Mouse (Mus musculus) liver, embryonic 11.5 days (tissue): ENCODE data around the gene Naaladl1. TPM values are rescaled to one million over a fixed set of nuclear protein-coding genes. Genes with fewer than 3 reads are reported as not detected.

Experiments used
- ATAC-seq: fragments of 200-750 bp; cut with Nextera tagmentation; replicated peaks from 2 replicates; pipeline ENCODE4 v1.8.0; 2017; ENCODE audit warnings: moderate number of reproducible peaks, mild to moderate bottlenecking, moderate TSS enrichment, moderate library complexity; ENCODE audit not compliant: low FRiP score
- DNase-seq: peaks from one replicate; pipeline ENCODE4 v3.0.0-alpha.2; 2017; ENCODE audit warnings: low spot score
- H3K27ac ChIP-seq: fragments of 300-500 bp; sonication (generic); 2 replicates; pipeline ENCODE4 v1.5.1; 2014; ENCODE audit warnings: mild to moderate bottlenecking, low read depth, low read length, control low read depth
- H3K27me3 ChIP-seq: fragments of 300-500 bp; sonication (generic); replicated peaks from 2 replicates; pipeline ENCODE4 v1.6.1; 2014; ENCODE audit warnings: low read length, mixed read lengths; ENCODE audit not compliant: control insufficient read depth, insufficient read depth
- H3K36me3 ChIP-seq: fragments of 300-500 bp; sonication (generic); 2 replicates; pipeline ENCODE4 v1.6.1; 2014; ENCODE audit warnings: mild to moderate bottlenecking, low read length, moderate library complexity, mixed read lengths; ENCODE audit not compliant: control insufficient read depth, insufficient read depth
- H3K4me1 ChIP-seq: fragments of 300-500 bp; sonication (generic); replicated peaks from 2 replicates; pipeline ENCODE4 v1.6.1; 2014; ENCODE audit warnings: low read length, mixed read lengths; ENCODE audit not compliant: control insufficient read depth, insufficient read depth
- H3K4me2 ChIP-seq: fragments of 300-500 bp; sonication (generic); 2 replicates; pipeline ENCODE4 v1.6.1; 2014; ENCODE audit warnings: mild to moderate bottlenecking, control low read depth, moderate library complexity
- H3K4me3 ChIP-seq: fragments of 300-500 bp; sonication (generic); 2 replicates; pipeline ENCODE4 v1.5.1; 2014; ENCODE audit warnings: low read depth, low read length, control low read depth
- H3K9ac ChIP-seq: fragments of 300-500 bp; sonication (generic); 2 replicates; pipeline ENCODE4 v1.6.1; 2014; ENCODE audit warnings: low read depth, low read length, control low read depth
- H3K9me3 ChIP-seq: fragments of 300-500 bp; sonication (generic); 2 replicates; pipeline ENCODE4 v1.6.1; 2016; ENCODE audit warnings: low read length, inconsistent platforms, mixed read lengths; ENCODE audit not compliant: control insufficient read depth
- WGBS: fragments of 180-500 bp; shearing (Covaris S2); extraction: QIAGEN DNeasy Blood & Tissue Kit; methylation state at CpG from one replicate; pipeline ENCODE4 v1.1.7; 2014; 5-methylcytosine and 5-hydroxymethylcytosine counted together
- polyA plus RNA-seq: library from polyadenylated mRNA; unstranded; fragments of >200 nt; fragmentation: Nextera tagmentation; extraction: Ambion mirVana; gene quantifications from 2 replicates; pipeline ENCODE4 v1.2.1, GENCODE M21; 2014

The Naaladl1 gene
- polyA plus RNA-seq: 2.0 and 2.4 TPM in 2 replicates

- WGBS: 83% methylated on average over 7 of the region's 7 CpGs
- no peaks in the 10 kb centered on the region for H3K9me3 ChIP-seq
- peak within 1 kb of the TSS; percentile 26; the same call in 1 of the 2 replicates for H3K4me2 ChIP-seq
- DNase-seq (no peak), ATAC-seq (no peak)
- H3K27me3 ChIP-seq: no peaks in the 10 kb centered on the region
- H3K27ac ChIP-seq: no peak within 1 kb of the TSS; the same call in 1 of the 2 replicates
- H3K4me3 ChIP-seq: no peak within 1 kb of the TSS
- H3K36me3 ChIP-seq: no peaks in the 10 kb centered on the region
- peaks cover 18% of the 10 kb centered on the region for H3K4me1 ChIP-seq
- H3K9ac ChIP-seq: 0 out of 2 replicates have a peak within 1 kb of the TSS, but pooled peaks have one; percentile 23
Observed at GRCm38 (mm10) chr19:6105586-6105985, at the start of gene Naaladl1. TSS of gene Naaladl1 (plus strand) at chr19:6105782.

- H3K27me3 ChIP-seq: no peaks in the 10 kb centered on the region
- WGBS: 58% methylated on average over 4 of the region's 4 CpGs
- H3K9me3 ChIP-seq: no peaks in the 10 kb centered on the region
- H3K4me3 ChIP-seq: peak overlapping the region; percentile 91
- no peak overlapping the region for H3K27ac ChIP-seq
- H3K4me1 ChIP-seq: peaks cover 13% of the 10 kb centered on the region; the same call in 1 of the 2 replicates
- peak overlapping the region; percentile 80 for H3K4me2 ChIP-seq
- H3K36me3 ChIP-seq: peaks cover 45% of the 10 kb centered on the region
- ATAC-seq: no peak
- peak overlapping the region; percentile 97 for H3K9ac ChIP-seq
- DNase-seq: no peak
Observed at GRCm38 (mm10) chr19:6056696-6057095, 48.9 kb upstream of the Naaladl1 start.

GRCm38 (mm10) chr19:6057313-6058096 is 48.1 kb upstream of the Naaladl1 start, which contains the start of the genes Mrpl49 and Fau:
TSS of gene Mrpl49 (minus strand) at chr19:6057785.
TSS of gene Fau (plus strand) at chr19:6057844.
- Histone ChIP-seq H3K27ac (peak within 1 kb of the TSS; percentile 85), H3K9me3 (no peaks in the 10 kb centered on the region), H3K27me3 (no peaks in the 10 kb centered on the region), H3K4me3 (peak within 1 kb of the TSS; percentile 91), H3K4me1 (peaks cover 19% of the 10 kb centered on the region), H3K9ac (peak within 1 kb of the TSS; percentile 97), H3K4me2 (peak within 1 kb of the TSS; percentile 85), H3K36me3 (peaks cover 38% of the 10 kb centered on the region)
- under 1% methylated on average over 63 of the region's 63 CpGs for WGBS
- peak; percentile 97 for DNase-seq
- peak; percentile 80 for ATAC-seq

GRCm38 (mm10) chr19:6058513-6058912 is 47.1 kb upstream of the Naaladl1 start:
- peak overlapping the region; percentile 91 for H3K4me3 ChIP-seq
- no peaks in the 10 kb centered on the region for H3K27me3 ChIP-seq
- DNase-seq (no peak), ATAC-seq (no peak)
- peaks cover 28% of the 10 kb centered on the region for H3K36me3 ChIP-seq
- peak overlapping the region; percentile 85 for H3K4me2 ChIP-seq
- H3K9ac ChIP-seq: peak overlapping the region; percentile 97
- WGBS: 12% methylated on average over 5 of the region's 5 CpGs
- H3K9me3 ChIP-seq: no peaks in the 10 kb centered on the region
- peaks cover 20% of the 10 kb centered on the region for H3K4me1 ChIP-seq
- H3K27ac ChIP-seq: peak overlapping the region; percentile 85

GRCm38 (mm10) chr19:6058966-6059365 is 46.6 kb upstream of the Naaladl1 start:
- Histone ChIP-seq H3K36me3 (peaks cover 24% of the 10 kb centered on the region), H3K9ac (peak overlapping the region; percentile 97), H3K4me2 (peak overlapping the region; percentile 85), H3K4me1 (peaks cover 20% of the 10 kb centered on the region), H3K4me3 (peak overlapping the region; percentile 91), H3K27ac (peak overlapping the region; percentile 85), H3K9me3 (no peaks in the 10 kb centered on the region), H3K27me3 (no peaks in the 10 kb centered on the region)
- ATAC-seq (no peak), DNase-seq (no peak)
- WGBS: 79% methylated on average over 5 of the region's 5 CpGs

- Histone ChIP-seq H3K9me3 (no peaks in the 10 kb centered on the region), H3K27ac (peak within 1 kb of the TSS; percentile 94), H3K36me3 (peaks cover 8% of the 10 kb centered on the region; the same call in 1 of the 2 replicates), H3K4me3 (peak within 1 kb of the TSS; percentile 79), H3K4me2 (peak within 1 kb of the TSS; percentile 99), H3K9ac (peak within 1 kb of the TSS; percentile 91), H3K27me3 (no peaks in the 10 kb centered on the region), H3K4me1 (peaks cover 18% of the 10 kb centered on the region)
- under 1% methylated on average over 58 of the region's 58 CpGs for WGBS
- ATAC-seq (peak; percentile 70), DNase-seq (peak; percentile 91)
Observed at GRCm38 (mm10) chr19:6061021-6061533, 44.5 kb upstream of the Naaladl1 start, which contains the start of gene Znhit2. TSS of gene Znhit2 (plus strand) at chr19:6061192.

GRCm38 (mm10) chr19:6061641-6062302 is 43.8 kb upstream of the Naaladl1 start:
- 1% methylated on average over 44 of the region's 44 CpGs for WGBS
- H3K4me1 ChIP-seq: peaks cover 21% of the 10 kb centered on the region
- DNase-seq: peak; percentile 66

GRCm38 (mm10) chr19:6062418-6062817 is 43.2 kb upstream of the Naaladl1 start:
- DNase-seq: no peak
- 49% methylated on average over 5 of the region's 5 CpGs for WGBS

More at GRCm38 (mm10) chr19:6061641-6062302, 43.8 kb upstream of the Naaladl1 start:
- Histone ChIP-seq H3K4me2 (peak overlapping the region; percentile 99), H3K27ac (peak overlapping the region; percentile 94), H3K9me3 (no peaks in the 10 kb centered on the region), H3K4me3 (peak overlapping the region; percentile 79), H3K27me3 (no peaks in the 10 kb centered on the region), H3K9ac (peak overlapping the region; percentile 91), H3K36me3 (peaks cover 8% of the 10 kb centered on the region; the same call in 1 of the 2 replicates)
- ATAC-seq: peak; percentile 6; the same call in 1 of the 2 replicates

More at GRCm38 (mm10) chr19:6062418-6062817, 43.2 kb upstream of the Naaladl1 start:
- Histone ChIP-seq H3K4me3 (peak overlapping the region; percentile 79), H3K9ac (peak overlapping the region; percentile 91), H3K27me3 (no peaks in the 10 kb centered on the region), H3K36me3 (peaks cover 8% of the 10 kb centered on the region; the same call in 1 of the 2 replicates), H3K27ac (peak overlapping the region; percentile 94; the same call in 1 of the 2 replicates), H3K4me1 (peaks cover 22% of the 10 kb centered on the region), H3K4me2 (peak overlapping the region; percentile 99), H3K9me3 (no peaks in the 10 kb centered on the region)
- ATAC-seq: no peak
